Mouse (Mus musculus): ENCODE measurements around the gene Lekr1.

The Lekr1 gene

DNA sequence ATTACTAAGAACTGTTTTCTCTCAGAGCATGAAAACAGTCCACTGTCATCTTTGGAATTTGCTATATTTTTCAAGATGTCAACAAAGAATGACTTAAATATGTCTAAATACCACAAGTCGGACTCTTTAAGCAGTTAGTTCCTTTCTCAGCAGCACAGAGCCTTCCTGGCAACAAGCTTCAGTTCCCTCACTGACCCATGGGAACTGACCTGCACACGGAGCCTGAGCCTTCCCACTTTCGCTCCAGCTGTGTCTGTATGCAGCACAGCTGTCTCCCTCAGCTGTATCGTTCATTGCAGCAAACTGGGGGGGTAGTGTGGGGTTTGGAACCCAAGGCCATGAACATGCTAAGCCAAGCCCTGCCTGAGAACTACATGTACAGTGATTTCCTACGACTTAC, 136.8 kb downstream of the Lekr1 start:
- CTCF ChIA-PET = no interaction called here

DNA sequence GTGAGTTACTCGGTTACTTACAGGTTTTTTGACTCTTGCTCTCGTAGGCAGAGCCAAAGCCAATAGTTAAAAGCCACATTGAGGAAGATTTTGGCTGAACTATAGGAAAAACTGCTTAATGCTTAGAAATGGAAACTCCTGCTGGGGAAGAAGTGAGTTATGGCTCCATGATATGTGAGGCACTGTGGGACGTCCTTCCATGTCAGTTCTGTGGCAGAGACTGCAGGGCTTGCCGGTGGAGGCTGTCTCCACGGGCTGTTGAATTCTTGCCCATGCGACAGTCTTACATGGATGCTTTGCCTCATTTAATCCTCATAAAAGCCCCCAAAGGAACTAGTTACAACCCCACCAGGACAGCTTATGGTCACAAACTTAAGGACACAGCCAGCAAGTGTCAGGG, 148.9 kb downstream of the Lekr1 start:
- ChIA-PET POLR2A (no interaction called here), CTCF (no interaction called here)

More for the DNA sequence above, 136.8 kb downstream of the Lekr1 start:
- POLR2A ChIA-PET = no interaction called here

GRCm38 (mm10) chr3:65816012-65816411, 150.0 kb downstream of the Lekr1 start:
- CTCF ChIA-PET = no interaction called here

GRCm38 (mm10) chr3:65818597-65818996, 152.6 kb downstream of the Lekr1 start:
- ChIA-PET POLR2A (no interaction called here), CTCF (no interaction called here)

More at GRCm38 (mm10) chr3:65816012-65816411, 150.0 kb downstream of the Lekr1 start:
- POLR2A ChIA-PET = no interaction called here

GRCm38 (mm10) chr3:65819841-65820240, 153.8 kb downstream of the Lekr1 start:
- ChIA-PET CTCF (no interaction called here), POLR2A (interaction anchor here in 1 of 4 experiments (0.7 kb wide), 1 partner anchor 118 kb away, joined by 3 read pairs; no protein-coding TSS in a partner anchor)

DNA sequence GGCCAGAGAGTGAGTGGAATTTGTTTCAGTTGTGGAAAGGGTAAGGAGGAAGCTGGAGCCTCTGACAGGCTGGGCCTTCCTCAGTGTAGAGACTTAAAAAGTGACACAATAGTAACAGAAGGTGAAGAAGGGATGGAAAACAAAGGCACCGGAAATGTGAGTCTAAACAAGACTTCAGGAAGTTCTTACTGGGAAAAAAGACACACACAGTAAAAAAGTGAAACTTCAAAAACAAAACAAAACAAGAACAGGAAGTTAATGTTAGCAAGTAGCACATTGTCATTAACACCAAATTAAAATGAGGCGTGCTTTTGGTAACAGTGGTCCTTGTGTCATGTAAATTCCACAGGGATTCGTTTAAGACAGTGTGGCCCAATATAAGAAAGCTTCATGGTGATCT, 158.9 kb downstream of the Lekr1 start:
- POLR2A ChIA-PET = no interaction called here

GRCm38 (mm10) chr3:65826716-65827115, 160.7 kb downstream of the Lekr1 start:
- ChIA-PET CTCF (no interaction called here), POLR2A (no interaction called here)

More for the DNA sequence above, 158.9 kb downstream of the Lekr1 start:
- CTCF ChIA-PET = no interaction called here

GRCm38 (mm10) chr3:65827400-65827799, 161.4 kb downstream of the Lekr1 start:
- ChIA-PET CTCF (no interaction called here), POLR2A (no interaction called here)

DNA sequence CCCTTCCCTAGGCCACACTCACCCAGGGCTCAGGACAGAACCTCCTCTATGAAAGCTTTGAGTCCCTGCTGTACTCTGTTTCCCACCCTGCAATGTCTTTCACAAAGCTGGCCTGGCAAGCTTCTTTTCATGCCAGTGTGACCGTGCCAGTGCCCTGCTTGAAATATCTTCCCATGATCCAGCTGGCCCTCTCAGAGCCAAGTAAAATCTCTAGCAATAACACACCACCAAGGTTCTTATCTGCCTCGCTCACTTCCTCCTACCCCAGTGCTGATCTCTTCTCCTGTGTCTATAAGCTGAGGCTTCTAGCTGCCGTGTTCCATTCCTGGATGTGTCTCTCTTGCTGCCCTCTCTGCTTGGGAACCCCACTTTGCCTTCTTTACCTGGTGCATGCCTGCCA, 162.0 kb downstream of the Lekr1 start:
- ChIA-PET CTCF (no interaction called here), POLR2A (interaction anchor here in 1 of 4 experiments (0.6 kb wide), 2 partner anchors 29 kb away, joined by 4 read pairs; no protein-coding TSS in a partner anchor)

GRCm38 (mm10) chr3:65829230-65829629, 163.2 kb downstream of the Lekr1 start:
- ChIA-PET CTCF (no interaction called here), POLR2A (no interaction called here)

DNA sequence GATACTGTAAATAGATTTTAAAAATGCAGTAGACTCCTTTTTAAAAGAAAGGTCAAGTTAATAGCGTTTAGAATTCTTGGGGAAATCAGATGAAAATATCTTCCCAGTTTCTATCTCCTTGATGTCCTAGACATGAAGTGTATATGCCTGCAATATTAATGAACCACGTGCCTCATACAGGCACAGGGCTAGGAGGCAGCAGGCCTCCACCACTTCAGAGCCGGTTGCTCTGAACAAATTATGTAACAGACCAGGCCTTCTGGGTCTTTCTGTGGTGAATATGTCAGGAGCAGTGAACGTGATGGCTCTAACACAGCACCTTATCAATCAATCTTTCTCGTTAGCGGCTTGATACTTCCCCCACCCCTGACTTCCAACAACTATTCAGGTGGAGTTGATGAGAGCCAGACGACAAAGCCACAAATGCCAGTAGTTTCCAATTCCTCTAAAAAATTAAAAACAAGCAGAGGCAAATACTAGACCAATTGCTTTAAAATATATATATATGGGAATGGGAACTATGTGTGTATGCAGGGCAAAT, 164.0 kb downstream of the Lekr1 start:
- ChIA-PET POLR2A (interaction anchor here in 1 of 4 experiments (0.7 kb wide), 1 partner anchor 302 kb away, joined by 3 read pairs; the partner anchor contains the start of gene Tiparp), CTCF (no interaction called here)

GRCm38 (mm10) chr3:65830801-65831200, 164.8 kb downstream of the Lekr1 start:
- ChIA-PET CTCF (no interaction called here), POLR2A (interaction anchor here in 1 of 4 experiments (0.7 kb wide), 1 partner anchor 303 kb away, joined by 3 read pairs; the partner anchor contains the start of gene Tiparp)

GRCm38 (mm10) chr3:65832398-65832797, 166.4 kb downstream of the Lekr1 start:
- CTCF ChIA-PET = no interaction called here
- POLR2A ChIA-PET = no interaction called here

- CTCF ChIA-PET = no interaction called here
- POLR2A ChIA-PET = no interaction called here
These were observed 170.4 kb downstream of the Lekr1 start for GRCm38 (mm10) chr3:65836435-65836834.

GRCm38 (mm10) chr3:65839664-65840063, 173.6 kb downstream of the Lekr1 start:
- ChIA-PET CTCF (no interaction called here), POLR2A (no interaction called here)

DNA sequence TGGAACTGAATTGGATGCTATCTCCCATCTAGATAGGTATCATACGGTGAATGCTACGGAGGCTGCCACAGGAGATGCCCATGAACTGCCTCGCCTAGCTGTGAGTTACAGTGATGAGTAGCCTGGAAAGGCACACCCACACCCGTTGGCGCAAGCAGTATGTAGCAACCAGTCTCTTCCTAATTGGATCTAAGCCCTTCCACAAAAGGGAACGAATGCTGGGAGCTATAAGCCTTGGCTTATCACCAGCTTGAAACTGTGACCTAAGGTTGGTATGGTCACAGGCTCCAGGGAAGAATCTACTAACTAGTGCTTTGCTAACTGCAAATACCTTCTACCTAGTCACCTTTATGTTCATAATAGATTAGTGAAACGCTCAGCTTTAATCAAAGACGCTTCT, 175.1 kb downstream of the Lekr1 start:
- ChIA-PET POLR2A (interaction anchor here in 1 of 4 experiments (0.7 kb wide), 1 partner anchor 82 kb away, joined by 3 read pairs; no protein-coding TSS in a partner anchor), CTCF (no interaction called here)

GRCm38 (mm10) chr3:65842515-65843184, 176.6 kb downstream of the Lekr1 start:
- ChIA-PET POLR2A (interaction anchor here in 1 of 4 experiments (0.6 kb wide), 1 partner anchor 184 kb away, joined by 3 read pairs; no protein-coding TSS in a partner anchor), CTCF (no interaction called here)

DNA sequence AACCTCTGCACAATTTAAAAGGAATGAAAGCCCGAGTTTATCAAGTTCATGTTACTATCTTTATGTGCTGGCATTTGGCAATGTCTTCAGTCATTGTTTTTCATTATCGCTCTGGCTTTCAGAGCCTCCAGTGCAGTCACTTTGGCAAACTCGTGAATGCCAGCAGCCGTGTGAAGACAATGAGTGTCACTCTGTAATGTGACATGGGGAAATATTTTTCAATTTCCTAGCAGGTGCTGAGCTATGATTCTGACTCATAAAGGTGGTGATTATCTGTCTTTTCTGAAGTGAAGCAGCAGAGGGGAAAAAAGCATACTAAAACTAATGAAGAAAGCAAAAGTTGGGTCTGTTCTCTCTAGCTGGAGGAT, 177.1 kb downstream of the Lekr1 start:
- CTCF ChIA-PET = no interaction called here
- POLR2A ChIA-PET = interaction anchor here in 1 of 4 experiments (1.5 kb wide), 1 partner anchor 315 kb away, joined by 3 read pairs; the partner anchor contains the start of gene Tiparp

GRCm38 (mm10) chr3:65844302-65844701, 178.3 kb downstream of the Lekr1 start:
- CTCF ChIA-PET = no interaction called here
- POLR2A ChIA-PET = interaction anchor here in 1 of 4 experiments (1.5 kb wide), 1 partner anchor 316 kb away, joined by 3 read pairs; the partner anchor contains the start of gene Tiparp

DNA sequence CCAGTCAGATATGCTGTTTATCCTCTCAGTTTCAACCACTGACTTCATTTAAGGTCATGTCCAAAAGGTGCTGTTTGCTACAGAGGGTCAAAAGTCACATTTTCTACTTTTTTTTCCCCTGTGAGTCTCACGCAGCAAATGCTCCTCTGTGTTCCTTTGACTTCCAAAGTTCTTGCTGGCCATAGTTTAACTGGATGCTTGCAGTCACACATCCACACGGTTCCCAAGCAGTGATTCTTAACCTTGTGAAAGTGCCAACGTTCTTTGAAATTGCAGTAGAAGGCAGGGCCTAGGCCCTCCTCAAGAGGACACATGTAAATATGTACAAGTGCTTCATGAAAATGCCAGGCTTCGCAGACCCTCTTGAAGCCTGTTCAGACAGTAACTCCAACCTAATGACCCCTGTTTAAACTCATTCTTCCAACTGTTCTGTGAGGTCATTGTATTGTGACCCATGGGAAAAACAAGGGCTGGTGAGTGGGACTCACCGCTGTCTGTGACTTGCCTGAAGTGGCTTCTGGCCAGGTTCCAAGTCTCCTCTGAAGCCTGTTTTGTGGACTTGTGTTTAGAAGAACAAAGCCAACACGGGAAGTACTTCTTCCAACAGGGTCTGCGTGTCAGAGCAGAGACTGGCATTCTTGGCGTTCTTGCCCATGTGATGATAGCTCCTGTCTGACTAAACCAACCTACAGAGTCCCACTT, 179.0 kb downstream of the Lekr1 start:
- ChIA-PET POLR2A (no interaction called here), CTCF (no interaction called here)

All from embryonic stem cell, embryonic (primary cell).